Comparison of ENCODE assay signal across 23 mouse cellular contexts in genomic region chr6:54805779-54806178, GRCm38 (mm10).
"Had no signal": no experiment of that assay in that cellular context is flagged by ENCODE, and none has a peak within 500 bp of the region (broad histone marks: within the 10 kb centered on the region; RNA-seq: fewer than 3 reads in every experiment).

No protein-coding gene starts in this region.

- H3K4me1 ChIP-seq: hindbrain, embryonic 12.5 days had no signal

- H3K9me3 ChIP-seq: hindbrain, embryonic 10.5 days; hindbrain, embryonic 12.5 days; limb, embryonic 10.5 days; limb, embryonic 12.5 days; liver, embryonic 13.5 days; liver, embryonic 15.5 days had no signal

- H3K9ac ChIP-seq: hindbrain, embryonic 12.5 days; hindbrain, embryonic 14.5 days; limb, embryonic 12.5 days; liver, embryonic 13.5 days; liver, embryonic 15.5 days had no signal

- DNase-seq: gastrocnemius, adult 2 months; gastrocnemius, postnatal 10 days; gastrocnemius, postnatal 25 days; heart, postnatal 10 days; heart, postnatal 4 days; kidney, adult 18-20 months; kidney, adult 8-10 months; kidney, postnatal 10 days; kidney, postnatal 25 days; kidney, postnatal 4 days; liver, embryonic 13.5 days had no signal

- H3K4me2 ChIP-seq: heart, embryonic 11.5 days; hindbrain, embryonic 12.5 days; hindbrain, embryonic 14.5 days; limb, embryonic 12.5 days; liver, embryonic 13.5 days; liver, embryonic 15.5 days had no signal

- H3K27me3 ChIP-seq: hindbrain, embryonic 12.5 days; limb, embryonic 12.5 days; liver, embryonic 13.5 days; liver, embryonic 15.5 days had no signal

- ATAC-seq: hindbrain, embryonic 16.5 days; inflammation-experienced regulatory T-cells, adult 6 months; intestine, embryonic 16.5 days had no signal

- H3K36me3 ChIP-seq: hindbrain, embryonic 10.5 days; hindbrain, embryonic 12.5 days; limb, embryonic 10.5 days; limb, embryonic 12.5 days; liver, embryonic 13.5 days; liver, embryonic 15.5 days had no signal

- H3K27ac ChIP-seq: gastrocnemius, adult 2 months; hindbrain, embryonic 10.5 days; hindbrain, embryonic 12.5 days; hindbrain, embryonic 14.5 days; layer of hippocampus, adult 2 months; left cerebral cortex, adult 2 months; limb, embryonic 10.5 days; limb, embryonic 12.5 days; liver, embryonic 13.5 days; liver, embryonic 15.5 days had no signal

- H3K4me3 ChIP-seq: gastrocnemius, adult 2 months; hindbrain, embryonic 10.5 days; hindbrain, embryonic 12.5 days; layer of hippocampus, adult 2 months; left cerebral cortex, adult 2 months; limb, embryonic 10.5 days; limb, embryonic 12.5 days; liver, embryonic 13.5 days; liver, embryonic 15.5 days had no signal
